Mouse (Mus musculus) stomach, postnatal 0 days (tissue): ENCODE data around the gene Padi1. TPM values are rescaled to one million over a fixed set of nuclear protein-coding genes. Genes with fewer than 3 reads are reported as not detected.

Experiments used
- ATAC-seq: fragments of 200-750 bp; cut with Nextera tagmentation; 2 replicates; pipeline ENCODE4 v1.8.0; 2017; ENCODE audit not compliant: low FRiP score, low TSS enrichment
- DNase-seq: peaks from one replicate; pipeline ENCODE4 v3.0.0-alpha.2; 2016; ENCODE audit warnings: low spot score
- H3K27ac ChIP-seq: fragments of 300-500 bp; sonication (generic); replicated peaks from 2 replicates; pipeline ENCODE4 v1.5.1; 2014; ENCODE audit warnings: mild to moderate bottlenecking, control low read depth
- H3K27me3 ChIP-seq: fragments of 300-500 bp; sonication (generic); 2 replicates; pipeline ENCODE4 v1.6.1; 2014; ENCODE audit warnings: low read length; ENCODE audit not compliant: control insufficient read depth, insufficient read depth
- H3K36me3 ChIP-seq: fragments of 300-500 bp; sonication (generic); 2 replicates; pipeline ENCODE4 v1.6.1; 2014; ENCODE audit warnings: low read length, mixed read lengths; ENCODE audit not compliant: control insufficient read depth, insufficient read depth
- H3K4me1 ChIP-seq: fragments of 300-500 bp; sonication (generic); replicated peaks from 2 replicates; pipeline ENCODE4 v1.6.1; 2014; ENCODE audit warnings: antibody characterized with exemption; ENCODE audit not compliant: control insufficient read depth, insufficient read depth
- H3K4me2 ChIP-seq: fragments of 300-500 bp; sonication (generic); replicated peaks from 2 replicates; pipeline ENCODE4 v1.6.1; 2014; ENCODE audit warnings: low read depth, mild to moderate bottlenecking, control low read depth, moderate library complexity
- H3K4me3 ChIP-seq: fragments of 300-500 bp; sonication (generic); 2 replicates; pipeline ENCODE4 v1.5.1; 2014; ENCODE audit warnings: low read depth, low read length, control low read depth
- H3K9ac ChIP-seq: fragments of 300-500 bp; sonication (generic); 2 replicates; pipeline ENCODE4 v1.6.1; 2014; ENCODE audit warnings: mild to moderate bottlenecking, low read length, control low read depth, mixed read lengths
- H3K9me3 ChIP-seq: fragments of 300-500 bp; sonication (generic); 2 replicates; pipeline ENCODE4 v1.6.1; 2016; ENCODE audit warnings: low read length; ENCODE audit not compliant: control insufficient read depth
- CTCF ChIP-seq: IDR thresholded peaks from 2 replicates; pipeline ENCODE4 v1.5.1; 2016; ENCODE audit warnings: antibody characterized with exemption, low read depth, mild to moderate bottlenecking, moderate library complexity
- EP300 ChIP-seq: optimal IDR thresholded peaks from 2 replicates; pipeline ENCODE3; 2016; ENCODE audit warnings: antibody characterized with exemption
- WGBS: fragments of 180-500 bp; shearing (Covaris S2); extraction: QIAGEN DNeasy Blood & Tissue Kit; methylation state at CpG from one replicate; pipeline ENCODE4 v1.1.7; 2014; 5-methylcytosine and 5-hydroxymethylcytosine counted together
- polyA plus RNA-seq: library from polyadenylated mRNA; unstranded; fragments of >200 nt; fragmentation: Nextera tagmentation; extraction: Ambion mirVana; gene quantifications from 2 replicates; pipeline ENCODE4 v1.2.1, GENCODE M21; 2015

Padi1 gene
- polyA plus RNA-seq, 1 experiment from 2014 or later = 1.3 TPM

DNA sequence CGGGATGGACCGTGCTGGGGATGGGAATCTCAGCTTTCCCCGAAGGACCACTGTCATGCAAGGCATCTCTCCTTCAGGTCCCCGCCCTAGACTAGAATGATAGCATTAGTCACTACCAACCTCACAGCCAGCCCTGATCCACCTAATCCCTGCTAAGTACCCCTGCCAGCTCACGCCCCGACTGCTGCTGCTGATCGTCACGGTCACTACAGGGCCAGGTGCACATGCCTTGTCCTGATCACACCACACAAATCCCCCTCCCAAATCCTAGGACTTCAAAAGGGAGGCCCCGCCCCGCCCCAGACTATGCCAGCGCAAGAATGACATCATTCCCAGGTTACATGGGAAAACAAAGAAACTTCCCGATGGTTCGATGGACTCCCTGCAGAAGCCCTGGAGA lies 36.2 kb upstream of the Padi1 start:
- no peak; the same call in 1 of the 2 replicates for ATAC-seq
- H3K27me3 ChIP-seq = no peaks in the 10 kb centered on the region
- no peaks in the 10 kb centered on the region for H3K9me3 ChIP-seq
- no peak overlapping the region for H3K27ac ChIP-seq
- TF ChIP-seq CTCF (no peak), EP300 (no peak)
- H3K4me3 ChIP-seq = no peak overlapping the region
- H3K4me1 ChIP-seq = no peaks in the 10 kb centered on the region
- no peak overlapping the region for H3K4me2 ChIP-seq
- H3K9ac ChIP-seq = no peak overlapping the region
- H3K36me3 ChIP-seq = no peaks in the 10 kb centered on the region
- DNase-seq = peak; percentile 11
- WGBS = 80% methylated on average over 13 of the region's 13 CpGs

DNA sequence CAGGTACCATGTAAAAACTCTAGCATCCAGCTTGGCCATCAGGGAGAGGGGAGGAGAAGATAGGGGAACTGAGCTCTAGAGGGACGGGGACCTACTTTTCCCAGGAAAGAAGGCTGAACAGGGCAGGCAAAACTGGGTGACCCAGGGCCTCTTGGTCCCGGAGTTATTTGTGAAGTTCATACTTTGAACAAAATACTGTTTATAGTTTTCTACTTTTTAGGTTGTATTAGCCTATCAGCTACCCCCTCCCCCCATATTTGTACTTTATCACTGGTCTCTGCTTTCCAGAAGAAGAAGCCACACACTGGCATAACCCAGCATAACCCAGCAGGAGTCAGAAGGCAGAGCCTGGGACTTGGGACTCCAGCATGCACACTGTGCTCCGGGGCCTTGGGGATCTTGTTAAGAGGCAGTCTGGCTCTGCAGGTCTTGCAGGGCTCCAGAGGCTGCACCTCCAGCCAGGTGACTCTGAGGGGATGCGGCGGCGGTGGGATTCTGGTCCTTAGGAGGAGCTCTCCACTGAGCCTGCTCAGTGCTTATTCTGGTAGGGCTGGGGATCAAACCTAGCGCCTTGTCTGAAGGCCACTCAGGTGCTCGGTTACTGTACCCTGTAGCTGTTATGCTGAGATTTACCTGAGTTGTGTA lies 35.6 kb upstream of the Padi1 start:
- no peak for ATAC-seq
- no peaks in the 10 kb centered on the region for H3K9me3 ChIP-seq
- WGBS = 84% methylated on average over 8 of the region's 8 CpGs
- peak; percentile 10 for DNase-seq
- no peaks in the 10 kb centered on the region for H3K4me1 ChIP-seq
- no peaks in the 10 kb centered on the region for H3K36me3 ChIP-seq
- no peaks in the 10 kb centered on the region for H3K27me3 ChIP-seq
- H3K9ac ChIP-seq = no peak overlapping the region
- H3K27ac ChIP-seq = no peak overlapping the region
- H3K4me2 ChIP-seq = no peak overlapping the region
- TF ChIP-seq EP300 (no peak), CTCF (no peak)
- H3K4me3 ChIP-seq = no peak overlapping the region

DNA sequence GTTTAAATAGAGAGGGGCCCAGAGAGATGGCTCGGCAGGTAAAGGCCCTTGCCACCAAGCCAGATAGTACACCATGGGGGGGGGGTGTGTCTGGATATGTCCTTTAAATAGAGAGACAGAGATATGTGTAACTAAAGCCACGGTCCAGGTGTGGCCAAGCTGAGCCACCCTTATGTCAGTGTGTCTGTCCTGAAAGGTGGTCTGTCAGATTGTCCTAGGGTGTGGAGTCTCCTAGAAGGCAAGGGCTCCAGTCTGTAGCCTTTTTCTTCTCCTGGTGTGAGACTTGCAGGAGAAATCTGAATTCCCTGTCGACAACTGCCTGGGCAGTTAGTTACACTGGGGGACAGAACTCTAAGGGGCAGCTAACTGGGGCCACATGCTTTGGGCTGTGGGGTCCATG lies 34.6 kb upstream of the Padi1 start:
- DNase-seq (peak; percentile 10), ATAC-seq (no peak)
- WGBS = 74% methylated on average over 3 of the region's 3 CpGs
- no peaks in the 10 kb centered on the region for H3K27me3 ChIP-seq
- H3K27ac ChIP-seq = no peak overlapping the region
- H3K9me3 ChIP-seq = no peaks in the 10 kb centered on the region
- no peak overlapping the region for H3K4me2 ChIP-seq
- no peak overlapping the region for H3K4me3 ChIP-seq
- no peak for TF ChIP-seq CTCF
- TF ChIP-seq EP300 = no peak
- no peak overlapping the region for H3K9ac ChIP-seq
- no peaks in the 10 kb centered on the region for H3K36me3 ChIP-seq
- H3K4me1 ChIP-seq = no peaks in the 10 kb centered on the region

DNA sequence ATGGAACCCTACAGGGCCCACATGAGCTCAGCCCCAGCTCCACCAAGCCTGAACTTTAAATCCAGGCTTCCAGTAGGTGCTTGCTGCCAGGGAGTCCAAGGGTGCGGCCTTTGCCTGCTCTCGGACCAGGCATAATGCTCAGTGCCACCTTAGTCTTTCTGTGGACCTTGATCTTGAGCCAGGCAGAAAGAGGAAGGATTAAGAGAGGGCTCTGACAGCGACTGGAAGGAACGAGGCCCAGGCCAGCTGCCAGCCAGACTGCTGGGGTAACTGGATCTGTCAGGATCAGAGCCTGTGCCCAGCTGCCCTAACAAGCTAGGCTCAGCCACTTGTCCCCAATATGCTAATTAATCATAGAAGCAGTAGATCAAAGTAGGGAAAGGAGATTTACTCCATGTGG lies 34.2 kb upstream of the Padi1 start:
- Histone ChIP-seq H3K36me3 (no peaks in the 10 kb centered on the region), H3K4me1 (no peaks in the 10 kb centered on the region), H3K4me2 (no peak overlapping the region), H3K4me3 (no peak overlapping the region), H3K9me3 (no peaks in the 10 kb centered on the region), H3K27ac (no peak overlapping the region), H3K9ac (no peak overlapping the region), H3K27me3 (no peaks in the 10 kb centered on the region)
- 45% methylated on average over 4 of the region's 4 CpGs for WGBS
- DNase-seq = peak; percentile 26
- peak; percentile 46; the same call in 1 of the 2 replicates for ATAC-seq
- TF ChIP-seq EP300 = no peak
- no peak for TF ChIP-seq CTCF

DNA sequence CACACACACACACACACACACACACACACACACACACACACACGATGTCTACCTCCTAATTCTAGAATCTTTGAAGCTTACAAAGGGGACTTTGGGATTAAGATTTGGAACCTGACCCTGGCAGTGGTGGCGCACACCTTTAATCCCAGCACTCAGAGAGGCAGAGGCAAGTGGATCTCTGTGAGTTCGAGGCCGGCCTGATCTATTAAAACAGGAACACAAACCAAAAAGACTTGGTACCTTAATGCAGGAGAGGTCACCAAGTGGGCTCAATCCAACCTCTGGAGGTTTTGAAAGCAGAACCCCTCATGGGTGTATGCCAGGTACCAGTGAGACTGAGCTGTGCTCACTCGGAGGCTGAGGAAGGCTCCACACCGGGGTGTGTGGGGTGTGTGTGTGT lies 33.5 kb upstream of the Padi1 start:
- ATAC-seq (no peak), DNase-seq (peak; percentile 10)
- WGBS = 93% methylated on average over 6 of the region's 6 CpGs
- Histone ChIP-seq H3K4me2 (no peak overlapping the region), H3K36me3 (no peaks in the 10 kb centered on the region), H3K9ac (no peak overlapping the region), H3K27me3 (no peaks in the 10 kb centered on the region), H3K27ac (no peak overlapping the region), H3K4me3 (no peak overlapping the region), H3K4me1 (no peaks in the 10 kb centered on the region), H3K9me3 (no peaks in the 10 kb centered on the region)
- TF ChIP-seq EP300 = no peak
- no peak for TF ChIP-seq CTCF

DNA sequence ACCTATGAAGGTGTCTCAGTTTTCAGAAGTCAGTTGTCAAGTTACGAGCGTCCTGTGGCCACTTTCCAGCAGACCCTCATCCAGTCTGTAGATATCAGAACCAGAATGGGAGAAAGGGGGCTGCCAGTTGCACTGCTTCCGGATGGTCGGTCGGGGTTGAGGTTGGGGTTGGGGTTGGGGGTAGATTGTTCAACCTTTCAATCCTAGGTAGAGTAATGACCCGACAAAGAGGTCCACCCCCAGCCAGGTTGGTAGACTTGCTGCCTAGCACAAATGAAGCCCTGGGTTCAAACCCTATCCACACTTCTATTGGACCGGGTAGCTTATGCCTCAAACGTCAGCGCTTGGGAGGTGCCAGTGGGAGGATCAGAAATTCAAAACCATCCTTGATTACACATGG lies 33.1 kb upstream of the Padi1 start:
- H3K4me2 ChIP-seq = no peak overlapping the region
- no peaks in the 10 kb centered on the region for H3K27me3 ChIP-seq
- ATAC-seq (no peak), DNase-seq (no peak)
- H3K36me3 ChIP-seq = no peaks in the 10 kb centered on the region
- no peaks in the 10 kb centered on the region for H3K9me3 ChIP-seq
- H3K9ac ChIP-seq = no peak overlapping the region
- TF ChIP-seq CTCF (no peak), EP300 (no peak)
- no peaks in the 10 kb centered on the region for H3K4me1 ChIP-seq
- WGBS = 85% methylated on average over 9 of the region's 9 CpGs
- no peak overlapping the region for H3K4me3 ChIP-seq
- no peak overlapping the region for H3K27ac ChIP-seq
